ENCODE assay signal across 21 mouse cellular contexts in genomic region chr6:14297428-14297827, GRCm38 (mm10).
"Had no signal": no experiment of that assay in that cellular context is flagged by ENCODE, and none has a peak within 500 bp of the region (broad histone marks: within the 10 kb centered on the region; RNA-seq: fewer than 3 reads in every experiment).

No protein-coding gene starts in this region.

- H3K4me2 ChIP-seq: limb, embryonic 12.5 days; limb, embryonic 15.5 days; liver, embryonic 11.5 days; lung, embryonic 14.5 days; midbrain, embryonic 12.5 days; midbrain, embryonic 15.5 days; neural tube, embryonic 12.5 days; neural tube, embryonic 15.5 days; stomach, embryonic 15.5 days had no signal

- H3K9me3 ChIP-seq: limb, embryonic 15.5 days; midbrain, embryonic 12.5 days; midbrain, embryonic 15.5 days; neural tube, embryonic 12.5 days; neural tube, embryonic 15.5 days; stomach, embryonic 15.5 days had no signal

- H3K9ac ChIP-seq: limb, embryonic 12.5 days; limb, embryonic 15.5 days; liver, embryonic 14.5 days; liver, postnatal 0 days; lung, embryonic 14.5 days; midbrain, embryonic 12.5 days; midbrain, embryonic 15.5 days; neural tube, embryonic 12.5 days; neural tube, embryonic 15.5 days; stomach, embryonic 15.5 days had no signal

- H3K4me3 ChIP-seq: limb, embryonic 12.5 days; limb, embryonic 15.5 days; midbrain, embryonic 12.5 days; midbrain, embryonic 15.5 days; neural tube, embryonic 12.5 days; neural tube, embryonic 15.5 days; stomach, embryonic 15.5 days had no signal

- DNase-seq: kidney, postnatal 14 days; kidney, postnatal 4 days; left cerebral cortex, postnatal 4 days; liver, postnatal 0 days; lung, embryonic 14.5 days; right cerebral cortex, adult 18-20 months; right cerebral cortex, postnatal 14 days; right cerebral cortex, postnatal 4 days; spleen, adult 18-20 months; thymus, postnatal 25 days had no signal

- ATAC-seq: liver, postnatal 0 days; lung, postnatal 0 days; midbrain, embryonic 15.5 days had no signal

- H3K36me3 ChIP-seq: limb, embryonic 12.5 days; limb, embryonic 15.5 days; midbrain, embryonic 12.5 days; midbrain, embryonic 15.5 days; neural tube, embryonic 12.5 days; neural tube, embryonic 15.5 days; stomach, embryonic 15.5 days had no signal

- H3K27ac ChIP-seq: limb, embryonic 12.5 days; limb, embryonic 15.5 days; liver, embryonic 14.5 days; macrophage; midbrain, embryonic 12.5 days; midbrain, embryonic 15.5 days; neural tube, embryonic 12.5 days; neural tube, embryonic 15.5 days; stomach, embryonic 15.5 days had no signal

- H3K27me3 ChIP-seq: limb, embryonic 12.5 days; limb, embryonic 15.5 days; midbrain, embryonic 12.5 days; midbrain, embryonic 15.5 days; neural tube, embryonic 12.5 days; neural tube, embryonic 15.5 days; stomach, embryonic 15.5 days had no signal

- H3K4me1 ChIP-seq: limb, embryonic 12.5 days; limb, embryonic 15.5 days; midbrain, embryonic 12.5 days; midbrain, embryonic 15.5 days; neural tube, embryonic 12.5 days; neural tube, embryonic 15.5 days; stomach, embryonic 15.5 days had no signal
